Mouse (Mus musculus) limb, embryonic 11.5 days (tissue): ENCODE data around the gene Hmbs. TPM values are rescaled to one million over a fixed set of nuclear protein-coding genes. Genes with fewer than 3 reads are reported as not detected.

Experiments
- ATAC-seq: fragments of 200-750 bp; cut with Nextera tagmentation; 2 replicates; pipeline ENCODE4 v1.8.0; 2017; ENCODE audit warnings: low read depth; ENCODE audit not compliant: insufficient number of reproducible peaks, low FRiP score, low TSS enrichment
- DNase-seq: peaks from one replicate; pipeline ENCODE4 v3.0.0-alpha.2; 2015; ENCODE audit warnings: low spot score
- H3K27ac ChIP-seq: fragments of 300-500 bp; sonication (generic); replicated peaks from 2 replicates; pipeline ENCODE4 v1.5.1; 2014; ENCODE audit warnings: low read depth, mild to moderate bottlenecking, low read length
- H3K27me3 ChIP-seq: fragments of 300-500 bp; sonication (generic); 2 replicates; pipeline ENCODE4 v1.6.1; 2014; ENCODE audit warnings: mild to moderate bottlenecking, low read length, mixed read lengths; ENCODE audit not compliant: control insufficient read depth, insufficient read depth
- H3K36me3 ChIP-seq: fragments of 300-500 bp; sonication (generic); 2 replicates; pipeline ENCODE4 v1.6.1; 2014; ENCODE audit warnings: mild to moderate bottlenecking, low read length, moderate library complexity, mixed read lengths; ENCODE audit not compliant: control insufficient read depth, insufficient read depth
- H3K4me1 ChIP-seq: fragments of 300-500 bp; sonication (generic); 2 replicates; pipeline ENCODE4 v1.6.1; 2014; ENCODE audit warnings: low read length, mixed read lengths; ENCODE audit not compliant: control insufficient read depth, insufficient read depth
- H3K4me2 ChIP-seq: fragments of 300-500 bp; sonication (generic); 2 replicates; pipeline ENCODE4 v1.6.1; 2014; ENCODE audit warnings: low read depth, mild to moderate bottlenecking, moderate library complexity; ENCODE audit not compliant: severe bottlenecking
- H3K4me3 ChIP-seq: fragments of 300-500 bp; sonication (generic); 2 replicates; pipeline ENCODE4 v1.5.1; 2014; ENCODE audit warnings: low read depth, low read length
- H3K9ac ChIP-seq: fragments of 300-500 bp; sonication (generic); 2 replicates; pipeline ENCODE4 v1.6.1; 2014; ENCODE audit warnings: mild to moderate bottlenecking, low read length
- H3K9me3 ChIP-seq: fragments of 300-500 bp; sonication (generic); 2 replicates; pipeline ENCODE4 v1.6.1; 2016; ENCODE audit warnings: low read length; ENCODE audit not compliant: control insufficient read depth
- WGBS: fragments of 180-500 bp; shearing (Covaris S2); extraction: QIAGEN DNeasy Blood & Tissue Kit; methylation state at CpG from one replicate; pipeline ENCODE4 v1.1.7; 2014; 5-methylcytosine and 5-hydroxymethylcytosine counted together
- polyA plus RNA-seq: library from polyadenylated mRNA; unstranded; fragments of >200 nt; fragmentation: Nextera tagmentation; extraction: Ambion mirVana; gene quantifications from 2 replicates; pipeline ENCODE4 v1.2.1, GENCODE M21; 2014

Gene Hmbs
- polyA plus RNA-seq, 1 experiment from 2014 or later = 145 TPM

GRCm38 (mm10) chr9:44352337-44352736 lies 8.3 kb upstream of the Hmbs start:
- Histone ChIP-seq H3K27me3 (no peaks in the 10 kb centered on the region), H3K4me1 (no peaks in the 10 kb centered on the region), H3K9ac (no peak overlapping the region; the same call in 1 of the 2 replicates), H3K4me2 (no peak overlapping the region), H3K9me3 (no peaks in the 10 kb centered on the region), H3K36me3 (peaks cover 53% of the 10 kb centered on the region), H3K4me3 (no peak overlapping the region), H3K27ac (no peak overlapping the region)
- DNase-seq = no peak
- WGBS = 93% methylated on average over 10 of the region's 10 CpGs
- ATAC-seq = no peak

- Histone ChIP-seq H3K9ac (peak overlapping the region; percentile 17; the same call in 1 of the 2 replicates), H3K9me3 (no peaks in the 10 kb centered on the region), H3K27me3 (no peaks in the 10 kb centered on the region), H3K27ac (no peak overlapping the region), H3K4me1 (no peaks in the 10 kb centered on the region), H3K4me3 (no peak overlapping the region), H3K36me3 (peaks cover 49% of the 10 kb centered on the region), H3K4me2 (no peak overlapping the region)
- ATAC-seq (no peak), DNase-seq (no peak)
- WGBS = 93% methylated on average over 4 of the region's 4 CpGs
These were observed 7.4 kb upstream of the Hmbs start for GRCm38 (mm10) chr9:44351396-44351795.

GRCm38 (mm10) chr9:44348546-44348945 lies 4.5 kb upstream of the Hmbs start:
- Histone ChIP-seq H3K4me2 (no peak overlapping the region), H3K27me3 (no peaks in the 10 kb centered on the region), H3K36me3 (peaks cover 28% of the 10 kb centered on the region), H3K27ac (no peak overlapping the region), H3K4me1 (no peaks in the 10 kb centered on the region), H3K4me3 (no peak overlapping the region), H3K9me3 (no peaks in the 10 kb centered on the region), H3K9ac (no peak overlapping the region)
- no peak for ATAC-seq
- DNase-seq = no peak
- 91% methylated on average over 4 of the region's 4 CpGs for WGBS

- Histone ChIP-seq H3K4me1 (no peaks in the 10 kb centered on the region; the same call in 1 of the 2 replicates), H3K27me3 (no peaks in the 10 kb centered on the region), H3K27ac (no peak overlapping the region), H3K4me3 (no peak overlapping the region), H3K4me2 (no peak overlapping the region), H3K36me3 (peaks cover 23% of the 10 kb centered on the region), H3K9me3 (no peaks in the 10 kb centered on the region), H3K9ac (no peak overlapping the region)
- ATAC-seq = no peak
- DNase-seq = no peak
- WGBS = 85% methylated on average over 4 of the region's 4 CpGs
These were observed 3.6 kb upstream of the Hmbs start for GRCm38 (mm10) chr9:44347621-44348020.

- Histone ChIP-seq H3K27ac (no peak overlapping the region), H3K4me1 (no peaks in the 10 kb centered on the region; the same call in none of the 2 replicates), H3K9me3 (no peaks in the 10 kb centered on the region), H3K4me3 (no peak overlapping the region), H3K9ac (no peak overlapping the region), H3K36me3 (peaks cover 19% of the 10 kb centered on the region), H3K27me3 (no peaks in the 10 kb centered on the region), H3K4me2 (no peak overlapping the region)
- ATAC-seq = no peak
- 96% methylated on average over 9 of the region's 9 CpGs for WGBS
- DNase-seq = no peak
These were observed 3.1 kb upstream of the Hmbs start for GRCm38 (mm10) chr9:44347166-44347565.

- no peaks in the 10 kb centered on the region for H3K27me3 ChIP-seq
- no peak for ATAC-seq
- H3K9me3 ChIP-seq = no peaks in the 10 kb centered on the region
- peaks cover 16% of the 10 kb centered on the region for H3K36me3 ChIP-seq
- no peak overlapping the region for H3K9ac ChIP-seq
- H3K27ac ChIP-seq = no peak overlapping the region
- H3K4me2 ChIP-seq = no peak overlapping the region
- DNase-seq = no peak
- WGBS = 87% methylated on average over 6 of the region's 6 CpGs
- no peak overlapping the region for H3K4me3 ChIP-seq
- H3K4me1 ChIP-seq = no peaks in the 10 kb centered on the region; the same call in none of the 2 replicates
These were observed 1.8 kb upstream of the Hmbs start for GRCm38 (mm10) chr9:44345570-44346433.

GRCm38 (mm10) chr9:44343290-44343689 lies 738 bp downstream of the Hmbs start:
- H3K27ac ChIP-seq = peak overlapping the region; percentile 97
- no peaks in the 10 kb centered on the region for H3K9me3 ChIP-seq
- ATAC-seq (0 out of 2 replicates have a peak, but pooled peaks have one; percentile 4), DNase-seq (no peak)
- no peaks in the 10 kb centered on the region; the same call in none of the 2 replicates for H3K4me1 ChIP-seq
- peaks cover 11% of the 10 kb centered on the region for H3K36me3 ChIP-seq
- H3K9ac ChIP-seq = peak overlapping the region; percentile 93
- 15% methylated on average over 6 of the region's 6 CpGs for WGBS
- H3K4me3 ChIP-seq = peak overlapping the region; percentile 80
- no peaks in the 10 kb centered on the region for H3K27me3 ChIP-seq
- H3K4me2 ChIP-seq = peak overlapping the region; percentile 61

- no peak overlapping the region for H3K9ac ChIP-seq
- ATAC-seq = no peak
These were observed 1.4 kb downstream of the Hmbs start for GRCm38 (mm10) chr9:44342605-44343004.

More at GRCm38 (mm10) chr9:44342605-44343004, 1.4 kb downstream of the Hmbs start:
- peaks cover 3% of the 10 kb centered on the region for H3K4me1 ChIP-seq
- no peaks in the 10 kb centered on the region for H3K27me3 ChIP-seq
- H3K27ac ChIP-seq = peak overlapping the region; percentile 36; the same call in 1 of the 2 replicates
- DNase-seq = no peak
- H3K4me3 ChIP-seq = no peak overlapping the region
- 0 out of 2 replicates have a peak overlapping the region, but pooled peaks have one; percentile 12 for H3K4me2 ChIP-seq
- H3K36me3 ChIP-seq = peaks cover 7% of the 10 kb centered on the region; the same call in 1 of the 2 replicates
- WGBS = 100% methylated on average over 1 of the region's 1 CpGs
- no peaks in the 10 kb centered on the region for H3K9me3 ChIP-seq
